Mouse (Mus musculus): ENCODE data around the gene Ptgdr2. TPM values are rescaled to one million over a fixed set of nuclear protein-coding genes. Genes with fewer than 3 reads are reported as not detected.

The Ptgdr2 gene
- total RNA-seq (2021): not detected
- long read RNA-seq, experiment 1: 0 reads
- long read RNA-seq, experiment 2: 0 reads

DNA sequence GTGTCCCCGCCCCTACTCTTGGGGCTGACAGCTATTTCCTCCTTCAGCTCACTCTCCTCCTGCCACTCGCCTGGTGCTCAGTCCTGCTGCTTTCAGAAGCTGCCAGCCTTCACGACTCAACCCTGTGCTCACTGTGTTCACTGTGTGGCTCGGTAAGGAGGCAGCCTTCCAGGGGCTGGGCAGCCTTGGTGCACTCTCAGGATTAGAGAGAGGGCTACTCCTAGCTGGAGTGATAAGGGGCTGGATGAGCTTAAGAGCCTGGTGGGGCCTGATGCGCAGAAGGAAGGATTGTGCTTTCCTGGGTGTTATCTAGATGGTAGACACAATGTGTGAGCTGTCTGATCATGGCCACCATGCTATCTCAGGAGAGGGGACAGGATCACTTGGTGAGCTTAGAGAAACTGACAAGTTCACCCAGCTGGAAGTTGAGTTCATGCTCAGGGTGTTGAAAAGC is at the start of gene Ptgdr2:
TSS of gene Ptgdr2 (plus strand) at position 51 of the 454 bp plus-strand sequence.
- DNase-seq: no peak

DNA sequence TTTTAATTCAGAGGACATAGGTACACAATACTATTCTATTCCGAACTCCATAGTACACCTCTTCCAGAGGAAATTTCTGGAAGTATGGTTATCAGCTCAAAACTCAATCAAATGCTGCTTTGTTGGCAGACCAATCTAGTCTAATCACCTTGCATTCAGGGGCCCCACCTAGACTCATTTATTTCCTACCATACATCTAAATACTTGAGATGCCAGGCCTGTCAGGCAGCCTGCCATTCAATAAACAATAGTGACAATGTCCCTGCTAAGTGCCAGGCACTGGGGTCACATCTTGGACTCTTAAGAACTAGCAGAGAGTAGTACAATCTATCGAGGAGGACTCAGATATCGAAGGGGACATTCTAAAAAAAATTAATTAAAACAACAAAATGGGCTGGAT is 44.8 kb upstream of the Ptgdr2 start:
- DNase-seq: no peak

DNA sequence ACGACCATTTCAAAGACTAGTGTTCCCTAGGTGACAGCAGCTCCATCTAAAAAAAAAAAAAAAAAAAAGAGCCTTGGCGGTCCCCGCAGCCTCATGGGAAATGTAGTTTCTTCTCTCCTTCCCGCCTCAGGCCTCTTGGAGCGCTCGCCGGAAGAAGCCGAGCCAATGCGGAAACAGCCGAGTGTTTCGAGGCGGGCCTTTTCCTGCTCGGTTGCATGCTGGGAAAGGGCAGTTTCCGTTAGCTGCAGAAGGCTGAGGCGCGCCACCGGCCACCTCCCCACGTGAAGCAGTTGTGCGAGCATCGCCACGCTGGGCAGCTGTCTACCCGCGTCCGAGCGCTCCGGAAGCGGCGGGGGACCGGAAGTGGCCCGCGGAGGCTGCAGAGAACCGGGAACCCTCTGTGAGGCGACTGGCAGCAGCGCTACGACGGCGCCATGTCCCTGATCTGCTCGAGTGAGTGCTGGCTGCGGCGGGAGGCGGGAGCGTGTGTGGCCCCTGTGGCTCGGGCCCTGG is 41.9 kb upstream of the Ptgdr2 start, which contains the start of gene Prpf19:
TSS of gene Prpf19 (plus strand) at position 216 of the 513 bp plus-strand sequence.
- peak; percentile 98 for DNase-seq

DNA sequence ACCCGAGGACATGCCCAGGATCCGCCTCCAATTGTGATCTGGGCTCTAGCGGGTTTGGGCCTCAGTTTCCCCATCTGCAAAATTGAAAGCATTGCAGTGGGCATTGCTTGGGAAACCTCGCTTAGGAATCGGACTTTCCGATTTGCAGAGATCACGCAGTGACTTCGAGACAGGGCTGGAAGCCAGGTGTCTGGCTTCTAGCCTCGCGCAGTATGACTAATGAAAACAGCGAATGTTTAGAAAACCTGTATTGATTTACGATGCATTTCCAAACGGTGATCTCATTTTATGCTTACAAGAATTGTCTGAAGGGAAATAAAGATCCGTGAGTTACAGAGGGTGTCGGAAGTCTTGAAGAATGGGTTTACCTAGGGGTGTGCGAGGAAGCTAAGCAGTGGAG is 41.3 kb upstream of the Ptgdr2 start:
- DNase-seq: no peak

DNA sequence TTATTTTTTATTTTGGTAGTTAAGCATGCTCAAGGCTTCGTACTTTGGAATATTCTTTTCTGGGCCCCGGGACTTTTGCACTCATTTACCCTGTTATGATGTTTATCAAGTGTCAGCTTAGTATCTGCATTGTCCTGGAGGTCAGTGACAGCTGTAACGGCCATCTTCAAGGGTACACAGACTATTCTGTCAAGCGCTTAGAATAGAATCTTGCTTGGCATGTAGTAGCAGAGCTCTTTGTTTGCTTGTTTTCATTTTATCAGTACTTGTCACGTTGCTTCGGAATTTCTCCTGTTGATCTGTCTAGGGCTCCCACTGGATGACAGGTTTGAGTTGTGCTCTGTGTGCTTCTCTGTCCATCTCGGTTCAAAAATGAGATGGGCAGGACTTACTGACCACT is 40.1 kb upstream of the Ptgdr2 start:
- peak in 1 of 2 experiments; percentile 42 for DNase-seq

DNA sequence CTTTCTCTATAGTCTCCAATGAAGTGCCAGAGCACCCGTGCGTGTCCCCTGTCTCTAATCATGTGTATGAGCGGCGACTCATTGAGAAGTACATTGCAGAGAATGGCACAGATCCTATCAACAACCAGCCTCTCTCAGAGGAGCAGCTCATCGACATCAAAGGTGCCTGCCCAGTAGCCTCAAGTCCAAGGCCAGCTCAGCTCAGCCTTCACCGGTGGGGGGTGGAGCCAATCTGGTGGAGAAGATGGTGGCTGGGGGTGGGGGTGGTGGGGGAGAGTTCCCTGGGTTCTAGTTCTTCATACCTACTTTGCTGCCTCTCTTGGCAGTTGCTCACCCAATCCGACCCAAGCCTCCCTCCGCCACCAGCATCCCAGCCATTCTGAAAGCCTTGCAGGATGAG is 39.5 kb upstream of the Ptgdr2 start:
- DNase-seq: peak in 1 of 2 experiments; percentile 33

DNA sequence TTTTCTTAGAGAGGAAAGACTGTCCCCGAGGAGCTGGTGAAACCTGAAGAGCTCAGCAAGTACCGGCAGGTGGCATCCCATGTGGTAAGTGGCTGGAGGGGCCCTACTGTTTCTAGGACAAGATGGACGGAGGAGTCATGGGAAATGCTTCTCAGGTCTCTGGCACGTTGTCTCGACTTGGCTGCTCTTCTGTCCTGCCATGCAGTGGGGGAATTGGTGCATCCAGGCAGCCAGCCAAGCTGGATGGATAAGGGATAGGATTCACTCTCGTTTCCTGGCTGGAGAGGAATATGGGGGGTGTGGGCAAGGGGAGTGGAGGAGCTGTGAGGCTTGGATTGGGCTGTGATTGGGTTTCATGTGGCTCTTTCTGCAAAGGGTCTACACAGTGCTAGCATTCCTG is 36.6 kb upstream of the Ptgdr2 start:
- DNase-seq: peak; percentile 76 to 77

DNA sequence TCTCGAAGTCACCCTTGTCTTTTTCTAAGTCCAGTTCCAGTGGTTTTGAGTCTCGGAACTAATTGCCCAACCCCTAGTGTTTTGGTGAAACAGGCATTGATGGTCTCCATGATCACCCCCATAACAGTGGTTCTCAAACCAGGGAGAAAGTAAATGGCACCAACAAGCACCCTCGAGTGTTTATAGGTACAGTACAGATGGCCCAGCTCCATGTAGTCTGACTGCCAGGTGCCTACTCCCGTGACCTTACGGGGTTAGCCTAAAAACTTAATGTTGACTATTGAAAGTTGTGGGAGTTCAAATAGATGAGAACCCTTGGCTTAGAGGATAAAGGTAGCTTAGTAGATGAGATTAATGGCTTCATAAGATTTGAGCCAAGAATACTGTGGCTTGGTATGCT is 35.9 kb upstream of the Ptgdr2 start:
- no peak for DNase-seq

DNA sequence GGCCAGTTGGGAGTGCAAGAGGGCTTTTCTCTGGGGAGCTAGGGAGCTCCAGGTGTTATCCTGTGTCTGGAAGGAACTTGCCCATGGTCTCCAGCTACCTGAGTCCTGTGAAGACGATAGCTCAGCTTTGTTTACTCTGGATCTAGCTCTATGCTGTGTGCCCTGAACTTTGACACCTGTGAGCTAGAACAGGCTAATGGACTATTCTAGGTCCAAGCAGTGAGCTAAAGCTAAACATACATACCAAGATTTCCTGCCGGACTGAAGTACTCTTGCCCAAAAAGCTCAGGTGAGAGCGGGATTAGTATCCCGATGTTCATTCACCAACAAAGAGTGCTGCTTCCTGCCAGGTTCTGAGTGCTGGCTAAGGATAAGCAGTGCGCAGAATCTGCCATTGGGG is 32.4 kb upstream of the Ptgdr2 start:
- no peak for DNase-seq

DNA sequence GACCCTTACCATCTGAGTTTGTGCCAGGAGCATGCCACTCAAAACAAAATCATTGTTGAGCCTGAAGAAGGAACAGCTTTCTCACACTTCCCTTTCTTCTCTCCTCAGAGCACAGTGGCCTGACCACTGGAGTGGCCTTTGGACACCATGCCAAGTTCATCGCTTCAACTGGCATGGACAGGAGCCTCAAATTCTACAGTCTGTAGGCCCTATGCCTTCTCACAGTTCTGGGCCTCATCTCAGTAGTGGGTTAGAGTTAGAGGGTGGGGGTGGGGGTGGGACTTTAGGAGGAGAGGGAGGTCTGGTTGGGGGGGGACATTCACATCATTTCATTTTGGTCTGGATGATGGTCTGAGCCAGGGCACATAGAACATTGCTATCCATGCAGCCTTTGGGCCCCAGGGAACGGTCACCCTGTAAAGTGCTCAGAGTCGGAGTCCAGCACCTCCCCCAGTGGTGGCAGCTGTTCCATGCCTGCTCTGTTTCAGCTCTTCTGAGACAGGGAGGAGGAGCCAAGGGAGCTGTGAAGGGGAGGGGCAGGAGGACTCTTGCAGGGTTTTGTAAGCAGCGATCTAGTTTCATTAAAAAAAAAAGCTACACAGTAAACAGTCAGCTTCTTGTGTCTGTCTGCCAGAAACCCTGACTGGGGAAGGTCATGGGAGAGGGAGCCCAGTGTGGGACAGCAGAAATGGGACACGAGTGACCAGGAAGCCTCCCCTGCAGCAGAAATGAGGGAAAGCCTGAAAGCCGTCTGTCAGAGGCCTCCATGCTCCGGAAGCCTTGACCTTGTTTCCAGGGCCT is 31.8 kb upstream of the Ptgdr2 start:
- peak; percentile 81 to 90 for DNase-seq

DNA sequence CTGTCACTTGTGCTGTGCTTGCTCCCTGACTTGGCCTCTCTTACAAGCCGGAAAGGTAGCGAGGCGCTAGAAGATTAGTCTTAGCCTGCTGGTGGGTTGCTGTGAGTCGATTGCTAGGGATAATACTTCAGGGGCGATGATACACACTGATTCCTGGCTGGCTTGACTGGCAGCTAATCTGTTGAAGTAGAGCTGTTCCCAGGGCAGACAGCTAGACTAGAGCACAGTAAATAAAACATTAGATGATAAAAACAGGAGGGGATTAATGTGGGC is 31.3 kb upstream of the Ptgdr2 start:
- DNase-seq: no peak

DNA sequence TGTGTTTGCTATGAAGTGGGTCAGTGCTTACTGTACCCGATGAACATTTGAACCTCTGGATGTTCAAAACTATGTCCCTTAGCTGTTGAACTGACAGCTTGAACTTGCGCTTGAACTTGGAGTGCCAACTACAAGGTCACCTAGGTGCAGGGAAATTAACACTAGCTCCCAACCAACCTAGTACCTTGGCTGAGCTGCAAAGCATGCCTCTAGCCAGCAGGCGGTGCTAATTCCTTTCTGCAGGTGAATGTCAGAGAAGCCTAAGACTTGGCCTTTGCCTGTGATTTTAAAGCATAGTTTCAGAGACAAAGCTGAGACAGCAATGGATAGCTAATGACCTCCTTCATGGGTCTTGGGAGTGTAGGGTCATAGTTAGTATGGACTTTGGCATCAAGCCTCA is 29.1 kb upstream of the Ptgdr2 start:
- DNase-seq: peak; percentile 45 to 68

DNA sequence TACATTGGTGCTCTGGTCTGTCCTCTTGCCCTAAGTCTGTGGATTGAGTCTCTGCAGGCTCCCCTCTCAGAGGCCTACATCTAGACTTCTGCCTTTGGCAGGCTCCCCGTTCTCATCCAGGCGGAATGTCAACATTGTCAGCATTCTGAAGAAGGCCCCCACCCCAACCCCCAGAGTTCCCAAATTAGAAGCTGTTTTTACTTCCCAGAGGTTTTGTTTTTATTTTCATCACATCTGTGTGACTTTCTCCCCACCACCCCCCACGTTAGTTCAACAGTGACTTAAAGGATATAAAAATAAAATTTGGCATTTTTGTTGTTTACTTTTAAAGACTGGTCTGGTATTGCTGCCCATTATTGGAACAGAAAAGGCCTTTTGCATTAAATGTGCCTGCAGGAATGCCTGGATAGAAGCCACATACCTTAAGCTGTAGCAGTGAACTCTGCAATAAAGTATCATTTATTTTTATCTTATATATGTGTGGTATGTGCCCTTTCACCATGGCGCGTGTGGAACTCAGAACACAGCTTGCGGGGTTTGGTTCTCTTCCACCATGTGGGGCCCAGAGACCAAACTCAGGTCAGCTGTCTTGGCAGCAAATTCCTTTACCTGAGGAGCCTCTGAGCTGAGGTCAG is 27.8 kb upstream of the Ptgdr2 start:
- DNase-seq: no peak

DNA sequence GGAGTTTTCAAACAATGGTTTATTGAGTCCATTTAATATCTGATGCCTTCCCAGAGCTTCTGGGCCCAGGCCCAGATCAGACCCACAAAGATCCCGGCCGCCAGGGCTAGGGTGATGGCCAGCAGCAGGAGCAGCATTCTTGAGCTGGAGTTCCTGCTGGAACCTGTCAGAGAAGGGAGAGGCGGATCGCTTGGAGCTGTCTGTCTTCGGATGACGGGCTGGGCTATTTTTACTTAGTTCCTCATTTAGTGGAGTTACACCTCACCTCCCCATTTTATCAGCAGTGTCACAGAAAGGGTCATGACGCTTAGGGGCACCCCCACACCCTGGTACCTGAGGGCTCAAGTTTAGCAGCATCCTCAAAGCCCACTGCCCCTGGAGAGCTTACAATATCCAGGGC is 22.7 kb upstream of the Ptgdr2 start:
- DNase-seq: no peak

DNA sequence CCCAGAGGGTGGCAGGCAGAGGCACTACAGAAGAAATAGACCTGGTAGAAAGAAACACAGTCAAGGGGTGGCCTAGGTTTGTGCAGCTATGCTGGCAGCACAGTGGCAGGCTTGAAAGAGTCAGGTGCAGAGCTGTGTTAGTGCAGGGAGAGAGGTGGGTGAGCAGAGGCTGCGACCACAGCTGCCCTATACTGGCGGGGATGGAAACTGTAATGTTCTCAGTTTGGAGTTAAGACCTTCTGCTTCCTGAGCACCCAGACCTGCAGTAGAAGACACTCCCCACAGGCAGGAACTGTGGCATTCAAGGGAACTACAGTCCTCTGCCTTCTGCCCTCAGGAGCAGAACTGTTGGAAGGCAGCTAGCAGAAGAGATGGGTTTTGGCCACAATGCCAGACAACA is 22.1 kb upstream of the Ptgdr2 start:
- DNase-seq: no peak

DNA sequence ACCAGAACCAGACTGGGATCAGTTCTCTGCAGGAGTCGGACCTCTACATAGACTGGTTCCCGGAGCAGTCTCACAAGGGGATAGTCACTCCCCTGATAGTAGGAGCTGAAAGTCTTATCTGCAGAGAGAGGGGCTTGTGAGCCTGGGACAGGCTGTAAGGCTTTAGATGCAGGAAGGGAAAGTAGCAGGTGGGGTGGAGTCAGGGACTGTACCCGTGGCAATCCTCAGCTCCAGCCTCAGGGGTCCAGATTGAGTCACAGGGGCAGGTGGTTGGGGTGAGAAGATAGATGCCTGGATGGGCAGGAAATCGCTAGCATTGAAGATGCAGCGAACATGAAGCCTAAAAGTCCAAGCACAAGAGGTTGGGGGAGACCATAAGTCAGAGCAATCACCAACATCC is 20.5 kb upstream of the Ptgdr2 start:
- DNase-seq: no peak

DNA sequence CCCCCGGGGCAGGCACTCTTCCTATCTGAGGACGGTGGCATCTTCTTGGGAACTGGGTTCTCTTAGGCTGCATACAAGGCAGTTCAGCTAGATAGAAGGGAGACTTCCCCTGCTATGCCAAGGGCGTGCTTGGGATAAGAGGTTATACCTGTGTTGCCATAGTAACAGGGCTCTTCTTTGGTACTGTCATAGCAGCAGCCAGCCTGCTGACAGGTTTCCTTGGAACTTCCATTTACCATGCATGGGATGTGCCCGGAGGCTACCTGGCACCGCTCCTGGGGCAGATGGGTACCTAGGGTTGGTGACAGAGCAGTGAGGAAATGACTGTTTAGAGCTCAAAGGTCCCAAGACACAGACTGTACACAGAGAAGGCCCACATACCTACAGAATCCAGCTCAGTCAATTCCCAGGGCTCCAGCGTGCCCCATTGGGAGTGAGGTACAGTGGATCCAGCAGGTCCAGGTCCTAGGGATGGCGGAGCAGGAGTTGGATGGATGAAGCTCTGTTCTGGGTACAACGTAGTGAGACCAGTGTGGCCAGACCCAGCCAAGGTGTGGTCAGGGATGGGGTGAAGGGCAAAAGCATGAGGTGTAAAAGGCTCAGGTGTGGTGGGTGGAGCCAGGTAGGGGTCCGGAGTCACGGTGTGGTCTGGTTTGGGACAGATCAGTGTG is 18.5 kb upstream of the Ptgdr2 start:
- no peak for DNase-seq

DNA sequence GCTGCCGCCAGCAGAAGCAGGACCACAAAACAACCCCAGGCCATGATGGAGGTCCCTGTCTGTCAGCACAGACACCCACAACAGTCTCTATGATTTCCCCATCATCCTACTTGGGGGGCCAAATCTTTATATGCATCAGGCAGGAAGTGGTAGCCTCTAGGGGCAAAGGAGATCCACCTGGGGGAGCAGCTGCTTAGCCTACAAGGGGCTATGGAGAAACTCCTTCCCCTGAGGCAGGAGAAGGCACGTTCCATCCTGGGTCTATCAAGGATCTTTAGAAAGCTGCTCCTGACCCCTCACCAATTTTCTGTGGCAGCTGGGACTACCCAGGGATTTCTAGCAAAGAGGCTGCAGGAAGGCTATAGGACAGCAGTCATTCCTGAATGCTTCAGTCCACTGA is 16.4 kb upstream of the Ptgdr2 start, which contains the start of gene Zp1:
TSS of gene Zp1 (minus strand) at position 101 of the 400 bp plus-strand sequence.
- no peak for DNase-seq

DNA sequence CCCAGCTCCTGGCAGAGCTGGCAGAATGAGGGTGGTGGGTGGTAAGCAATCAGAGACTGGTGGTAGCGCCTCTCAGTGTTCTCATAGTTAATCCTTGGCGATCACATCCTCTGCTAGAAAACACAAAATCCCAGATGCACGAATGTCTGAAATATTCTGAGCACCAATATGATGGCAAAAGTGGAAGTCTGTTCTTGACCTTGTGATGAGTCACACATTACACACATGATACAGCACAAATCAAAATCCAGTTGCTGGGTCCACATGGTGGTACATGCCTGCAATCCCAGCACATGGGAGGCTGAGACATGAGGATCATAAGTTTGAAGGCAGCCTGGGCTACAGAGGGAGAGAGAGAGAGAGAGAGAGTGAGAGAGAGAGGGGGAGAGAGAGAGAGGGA is 15.9 kb upstream of the Ptgdr2 start:
- no peak for DNase-seq

DNA sequence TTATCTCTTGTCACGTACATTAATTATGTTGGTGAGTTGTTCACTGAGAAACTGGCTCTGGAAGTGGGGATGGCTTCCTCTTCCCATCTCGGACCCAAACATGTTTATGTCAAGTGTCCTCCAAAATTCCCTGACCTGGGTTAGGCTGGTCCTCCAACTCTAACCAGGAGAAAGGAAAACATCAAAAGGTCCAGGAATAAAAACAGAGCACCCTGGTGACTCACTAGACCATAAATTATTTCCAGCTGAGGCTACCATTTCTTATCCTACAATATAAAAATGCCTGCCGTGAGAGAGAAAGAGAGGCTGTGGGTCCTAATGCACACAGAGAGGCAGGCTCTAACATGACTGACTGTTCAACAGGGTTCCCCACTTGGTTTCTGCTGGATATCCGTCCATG is 12.7 kb upstream of the Ptgdr2 start:
- DNase-seq: no peak

DNA sequence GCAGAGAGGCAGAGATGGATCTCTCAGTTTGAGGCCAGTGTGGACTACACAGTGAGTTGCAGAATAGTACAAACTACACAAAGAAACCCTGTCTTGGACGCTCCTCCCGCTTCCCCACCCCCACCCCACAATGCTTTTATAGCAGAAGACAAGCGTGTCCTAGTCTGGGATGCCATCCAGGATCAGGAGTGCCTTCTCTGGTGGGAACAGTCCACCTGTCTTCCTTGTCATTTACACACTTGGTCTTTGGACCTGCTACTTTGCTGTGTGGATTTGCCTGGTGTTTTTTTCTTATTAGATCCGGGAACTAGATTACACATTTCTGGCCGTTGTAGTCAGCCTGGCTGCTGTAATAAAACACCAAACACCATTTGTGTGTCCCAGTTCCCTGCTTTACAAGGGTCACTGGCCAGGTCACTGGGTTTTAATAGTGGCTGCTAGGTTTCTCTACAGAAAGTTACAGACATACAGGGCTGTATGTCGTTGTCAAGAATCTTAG is 10.8 kb upstream of the Ptgdr2 start:
- no peak for DNase-seq

DNA sequence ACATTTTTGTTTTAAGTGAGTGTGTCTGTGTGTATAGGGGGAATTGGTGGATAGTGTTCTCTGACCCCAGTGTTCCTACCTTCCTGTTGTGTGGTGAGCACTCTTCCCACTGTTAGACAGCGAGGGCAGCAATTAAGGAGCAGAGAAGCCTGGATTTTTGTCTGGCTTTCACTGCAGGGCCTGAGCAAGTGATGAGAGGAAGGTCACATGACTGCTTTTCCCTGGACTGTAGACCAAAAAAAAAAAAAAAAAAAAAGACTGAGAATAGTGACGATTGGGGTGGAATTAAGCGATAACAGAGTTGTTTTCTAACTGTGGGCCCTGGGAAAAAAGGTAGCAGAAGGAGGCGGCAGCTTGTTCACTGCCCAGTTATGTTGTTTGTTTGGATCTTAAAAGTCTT is 10.3 kb upstream of the Ptgdr2 start:
- DNase-seq: no peak

DNA sequence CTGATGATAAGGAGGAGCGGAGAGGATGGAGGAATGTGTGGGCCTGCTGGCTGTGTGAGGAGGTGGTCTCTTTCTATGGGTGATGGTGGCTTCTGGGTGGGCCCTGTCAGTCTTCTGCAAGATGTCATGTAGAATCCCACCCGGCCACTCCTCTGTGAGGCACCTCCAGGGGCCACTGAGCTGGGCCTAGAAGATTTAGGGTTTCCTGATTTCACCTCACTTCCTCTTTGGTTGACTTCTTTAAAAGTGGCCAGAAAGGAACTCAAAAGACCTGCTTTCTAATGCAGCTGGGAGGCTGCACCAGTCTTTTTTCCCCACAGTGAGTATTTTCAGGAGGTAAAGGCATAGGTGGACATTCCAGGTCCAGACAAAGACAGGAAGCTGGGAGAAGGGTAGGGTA is 6.3 kb upstream of the Ptgdr2 start:
- DNase-seq: no peak
